Mouse (Mus musculus) CD4-positive, CD25-positive, alpha-beta regulatory T cell, adult 2 months (primary cell): ENCODE results near the gene Dst.

Experiments
- DNase-seq: peaks from one replicate; pipeline ENCODE4 v3.0.0-alpha.2; 2012; ENCODE audit warnings: low read depth, low spot score

Gene Dst

DNA sequence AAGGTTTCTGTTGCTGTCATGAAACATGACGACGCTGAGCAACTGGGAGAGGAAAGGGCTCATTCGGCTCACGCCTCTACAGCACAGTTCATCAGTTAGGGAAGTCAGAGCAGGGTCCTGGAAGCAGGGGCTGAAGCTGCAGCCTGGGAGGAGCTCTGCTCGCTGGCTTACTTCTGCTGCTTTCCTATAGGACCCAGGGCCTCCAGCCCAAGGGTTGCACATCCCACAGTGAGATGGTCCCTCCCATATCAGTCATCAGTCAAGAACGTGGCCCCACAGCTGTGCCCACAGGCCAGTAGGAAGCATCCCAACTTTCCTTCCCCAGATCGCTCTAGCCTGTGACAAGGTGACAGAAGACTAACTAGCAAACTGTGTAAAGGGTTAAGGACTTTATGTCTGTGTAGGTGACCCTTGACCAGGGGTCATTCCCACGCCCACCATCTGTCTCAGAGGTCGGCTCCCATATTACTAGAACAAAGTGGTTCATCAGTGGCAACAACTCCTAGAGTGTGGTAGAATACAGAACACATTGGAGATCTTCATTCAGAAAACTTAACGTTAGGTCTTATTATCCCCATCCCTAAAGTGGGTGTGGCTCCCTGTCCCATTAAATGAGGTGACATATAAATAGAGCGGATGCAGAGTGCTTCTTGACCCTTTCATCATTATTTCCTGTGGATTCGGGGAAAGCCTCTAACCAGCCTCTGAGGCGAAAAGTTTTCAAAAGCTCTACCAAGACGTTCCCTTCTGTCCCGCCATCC, 219.9 kb downstream of the Dst start:
- no peak for DNase-seq

DNA sequence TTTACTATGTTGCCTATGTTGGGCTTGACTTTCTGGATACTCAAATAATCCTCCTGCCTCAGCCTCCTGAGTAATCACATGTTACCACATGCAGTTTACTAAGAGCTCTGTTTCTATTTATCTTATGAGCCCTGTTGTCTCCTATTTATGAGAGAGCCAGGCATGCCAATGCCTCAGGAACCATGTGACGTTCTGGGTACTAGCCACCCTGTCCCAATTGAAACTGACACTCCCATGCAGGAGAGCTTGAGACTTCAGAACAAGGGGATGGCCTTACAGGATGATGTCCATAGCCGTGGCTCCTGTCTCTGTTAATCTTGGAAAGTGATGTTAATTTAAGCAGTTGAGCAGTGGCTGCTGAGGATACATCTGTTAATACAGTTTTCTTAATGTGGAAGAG, 220.8 kb downstream of the Dst start:
- DNase-seq: no peak

DNA sequence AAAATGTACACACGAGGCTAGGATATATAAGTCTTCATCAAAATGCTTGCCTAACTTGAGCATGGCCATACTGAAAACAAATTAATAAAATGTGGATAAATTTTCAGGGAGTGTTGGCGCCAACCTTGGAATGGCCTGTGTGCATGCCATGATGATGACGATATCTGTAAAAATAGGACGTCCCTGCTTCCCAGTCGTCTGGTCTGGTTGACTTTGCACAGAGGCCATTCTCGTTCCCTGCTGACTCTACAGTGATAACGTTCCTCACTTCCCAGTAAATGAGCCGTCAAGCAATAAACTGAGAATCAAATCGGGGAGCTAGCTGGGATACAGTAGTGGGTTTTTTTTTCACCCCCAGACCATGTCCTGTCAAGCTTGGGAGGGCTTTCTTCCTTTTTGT, 221.7 kb downstream of the Dst start:
- DNase-seq: no peak

DNA sequence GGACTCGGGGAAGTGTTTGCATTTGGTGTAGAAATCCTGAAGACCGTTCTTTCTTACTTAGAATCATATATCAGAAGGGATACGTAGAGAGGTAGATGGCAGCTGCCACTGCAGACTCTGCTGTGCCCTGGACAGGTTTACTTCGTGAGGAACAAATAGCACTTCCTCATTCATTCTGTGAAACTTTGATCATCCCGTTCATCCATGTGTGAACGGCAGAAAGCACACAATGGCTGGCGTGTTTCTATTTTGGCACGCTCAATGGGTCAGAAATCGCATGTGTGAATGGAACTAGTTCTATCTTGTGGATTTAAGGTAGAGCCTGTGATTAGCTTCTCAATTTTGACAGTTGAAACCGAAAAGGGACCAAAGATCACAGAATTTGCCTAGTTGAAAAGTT, 222.8 kb downstream of the Dst start:
- no peak for DNase-seq

GRCm38 (mm10) chr1:34132875-34133274, 224.8 kb downstream of the Dst start:
- no peak for DNase-seq

DNA sequence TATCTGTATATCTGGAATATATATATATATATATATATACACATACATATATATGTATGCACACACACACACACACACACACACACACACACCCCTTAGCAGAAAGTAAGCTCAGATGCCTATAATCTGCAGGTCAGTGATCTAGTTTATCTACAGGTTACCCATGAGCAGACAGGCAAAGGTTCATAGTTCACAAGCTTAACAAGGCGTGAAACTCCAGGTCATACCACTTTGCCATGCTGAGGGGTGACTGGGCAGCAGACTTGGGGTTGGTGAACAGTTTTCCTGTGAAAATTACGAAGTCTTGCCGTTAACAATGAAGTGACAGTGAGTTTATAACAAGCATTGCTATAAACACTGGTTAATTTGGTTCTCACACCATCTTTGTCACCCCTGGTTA, 227.5 kb downstream of the Dst start:
- DNase-seq: no peak

DNA sequence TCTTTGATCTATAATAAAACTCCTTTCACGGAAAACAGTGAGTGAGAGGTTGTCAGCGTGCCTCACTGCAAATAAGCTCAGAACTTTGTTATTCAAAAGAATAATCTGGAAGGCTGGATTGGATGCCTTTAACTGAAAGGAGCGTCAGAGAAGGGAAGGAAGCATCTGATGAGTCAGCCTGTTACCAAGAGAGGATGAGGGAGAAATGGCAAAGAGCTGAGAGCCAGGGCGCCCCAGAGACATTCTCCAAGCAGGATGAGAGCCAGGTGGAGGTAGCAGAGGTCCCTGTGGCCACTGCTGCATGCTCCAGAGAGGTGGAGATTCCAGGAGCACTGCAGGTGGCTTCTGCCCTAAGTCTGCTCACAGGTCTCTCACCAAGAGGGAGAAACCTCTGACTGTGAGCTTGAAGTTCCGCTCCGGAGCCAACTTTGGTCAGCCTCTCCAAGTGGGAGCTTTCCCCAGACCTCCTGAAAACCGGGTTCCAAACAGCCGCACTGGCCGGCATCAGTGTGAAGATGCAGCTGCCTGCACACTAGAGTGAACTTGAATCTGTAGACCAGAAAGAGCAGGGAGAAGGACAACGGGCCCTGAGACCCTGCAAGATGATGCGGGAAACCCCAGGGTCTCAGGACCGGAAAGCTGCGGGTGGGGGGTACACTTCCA, 231.3 kb downstream of the Dst start:
- DNase-seq: no peak

- DNase-seq: no peak
Measured at GRCm38 (mm10) chr1:34139871-34140471, 231.9 kb downstream of the Dst start.

- DNase-seq: no peak
Measured at GRCm38 (mm10) chr1:34140686-34141085, 232.7 kb downstream of the Dst start.

DNA sequence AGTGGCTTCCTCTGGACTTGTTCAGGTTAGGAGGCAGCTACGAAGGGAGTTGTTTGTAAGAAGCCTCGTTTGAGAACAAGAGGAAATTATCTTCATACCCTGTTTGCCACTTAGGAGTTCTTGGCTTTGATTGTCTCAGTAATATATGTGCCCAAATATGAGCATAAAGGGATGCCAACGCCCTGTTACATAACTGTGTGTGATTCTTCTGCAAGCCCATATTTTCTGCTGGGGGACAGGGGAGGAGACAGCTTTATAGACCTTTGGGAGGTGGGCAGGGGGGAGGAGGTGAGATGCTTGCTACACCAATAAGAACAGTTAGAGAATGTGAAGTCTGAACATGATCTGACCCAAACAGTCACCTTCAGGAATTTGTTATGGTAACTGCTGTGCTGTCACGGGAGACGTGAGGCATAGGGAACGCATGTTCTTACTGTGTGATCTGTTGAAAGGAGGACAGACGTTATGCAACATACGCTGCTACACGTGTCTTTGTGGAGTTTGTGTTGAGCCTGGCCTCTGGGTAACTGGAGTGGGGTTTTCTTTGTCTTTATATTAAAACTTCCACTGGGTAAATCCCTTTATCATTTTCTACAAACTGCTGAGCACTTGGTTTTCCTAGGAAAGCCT, 235.0 kb downstream of the Dst start:
- no peak for DNase-seq

DNA sequence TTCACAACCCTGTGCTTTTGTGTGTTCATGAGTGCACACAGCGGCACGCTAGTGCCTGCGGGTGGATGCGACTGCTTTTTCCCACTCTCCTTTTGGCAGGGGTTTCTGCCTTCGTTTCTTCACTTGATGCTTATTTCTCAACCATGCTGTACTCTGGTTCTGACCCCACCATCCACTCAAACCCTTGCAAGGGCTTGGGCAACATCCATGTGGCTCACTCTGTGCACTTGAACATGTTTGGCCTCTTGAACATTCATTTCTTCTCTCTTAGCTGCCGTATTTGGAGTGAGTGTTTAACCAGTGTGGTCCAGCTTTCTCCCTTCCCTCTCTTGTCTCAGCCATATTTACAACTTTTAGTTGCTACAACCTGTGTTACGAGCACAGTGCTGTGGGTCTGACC, 236.8 kb downstream of the Dst start:
- DNase-seq: no peak

GRCm38 (mm10) chr1:34148039-34148438, 240.0 kb downstream of the Dst start:
- DNase-seq: no peak

- no peak for DNase-seq
Measured at GRCm38 (mm10) chr1:34150416-34151093, 242.5 kb downstream of the Dst start.

DNA sequence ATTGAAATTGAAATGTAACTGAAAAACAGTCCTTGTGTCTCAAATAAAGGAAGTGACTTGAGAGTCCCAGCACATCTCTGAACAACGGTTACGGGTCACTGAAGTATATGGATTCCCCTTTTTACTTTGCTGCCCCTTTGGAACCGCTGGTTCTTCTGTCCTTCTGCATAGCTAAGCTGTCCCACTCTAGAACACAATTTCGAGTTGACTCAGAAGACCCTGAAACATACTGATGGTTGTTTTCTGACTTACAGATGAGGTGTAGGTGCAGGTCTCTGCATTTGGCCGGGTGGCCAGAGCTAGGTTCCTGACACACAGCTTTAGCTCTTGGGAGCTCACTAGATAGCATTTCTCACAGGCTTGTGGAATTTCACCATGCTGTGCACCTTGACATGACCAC, 244.7 kb downstream of the Dst start:
- DNase-seq: no peak

DNA sequence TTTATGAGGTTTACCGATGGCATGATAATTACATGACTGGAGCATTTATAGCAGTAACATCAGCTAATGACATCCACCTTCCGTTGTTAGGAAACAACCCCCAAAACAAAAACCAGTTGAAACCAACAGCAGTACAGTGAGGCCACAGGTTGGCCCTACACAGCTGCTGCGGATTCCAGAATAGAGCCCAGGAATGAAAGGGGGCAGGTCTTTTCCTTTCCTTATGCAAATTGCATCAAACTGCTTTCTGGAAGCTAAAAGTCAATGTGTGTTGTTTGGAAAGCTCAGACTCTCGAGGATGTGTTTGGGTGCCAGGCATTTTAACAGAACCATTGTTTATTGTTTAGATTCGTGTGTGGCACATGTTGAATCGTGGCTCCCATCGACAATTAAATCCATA, 248.0 kb downstream of the Dst start:
- DNase-seq: no peak

DNA sequence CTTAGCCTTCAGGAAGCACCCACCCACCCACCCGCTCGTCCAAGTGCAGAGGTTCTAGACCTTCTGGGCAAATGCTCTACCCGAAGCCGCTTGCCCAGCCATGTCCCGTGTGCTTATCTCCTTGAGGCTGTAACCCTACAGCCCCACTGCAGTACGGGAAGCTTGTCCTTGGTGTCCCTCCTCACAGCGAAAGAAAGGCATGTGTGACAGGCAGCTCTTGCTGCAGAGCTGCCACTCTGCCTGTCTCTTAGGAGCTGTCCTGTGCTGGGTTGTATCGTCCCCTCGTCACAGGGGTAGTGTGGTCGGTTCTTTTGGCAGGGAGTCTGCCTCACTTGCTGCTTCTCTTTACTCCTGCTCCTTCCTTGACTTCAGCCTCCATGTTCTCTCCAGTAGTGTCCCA, 249.7 kb downstream of the Dst start:
- DNase-seq: no peak

DNA sequence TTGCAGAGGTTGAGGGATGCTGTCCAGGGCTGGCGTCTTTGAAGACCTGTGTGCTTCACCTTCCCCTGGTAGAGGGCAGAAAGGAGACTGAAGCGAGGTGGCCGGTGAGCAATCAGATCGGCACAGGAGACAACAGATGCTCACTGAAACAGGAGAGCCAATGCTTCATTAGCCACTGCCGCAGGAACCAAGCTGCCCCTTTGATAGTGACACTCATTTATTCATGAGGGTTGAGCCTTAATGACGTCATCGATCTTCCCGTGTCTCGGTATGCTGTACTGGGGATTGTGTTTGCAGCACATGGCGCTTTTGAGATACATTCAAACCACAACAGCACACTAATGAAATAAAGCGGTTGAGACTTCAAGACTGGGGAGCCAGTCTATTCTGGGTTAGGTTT, 250.8 kb downstream of the Dst start:
- DNase-seq: no peak

DNA sequence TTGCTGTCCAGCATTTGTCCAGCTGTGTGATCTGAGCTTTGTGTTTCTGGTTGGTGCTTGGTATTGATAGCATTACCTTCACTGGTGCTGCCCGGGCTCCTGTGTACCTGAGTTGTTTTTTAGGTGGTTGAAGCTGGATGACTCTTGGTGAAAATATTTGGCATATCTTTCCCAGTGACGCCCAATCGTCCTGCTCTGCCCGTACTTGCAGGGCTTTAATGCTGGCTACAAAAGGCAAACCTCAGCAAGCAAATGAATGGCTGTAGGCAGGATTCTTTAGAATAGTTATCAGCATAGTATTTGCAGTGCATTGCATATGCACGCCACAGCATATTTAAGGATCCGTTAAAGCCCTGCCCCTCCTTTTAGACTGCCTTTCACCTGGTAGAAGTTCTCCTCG, 251.9 kb downstream of the Dst start:
- DNase-seq: no peak

DNA sequence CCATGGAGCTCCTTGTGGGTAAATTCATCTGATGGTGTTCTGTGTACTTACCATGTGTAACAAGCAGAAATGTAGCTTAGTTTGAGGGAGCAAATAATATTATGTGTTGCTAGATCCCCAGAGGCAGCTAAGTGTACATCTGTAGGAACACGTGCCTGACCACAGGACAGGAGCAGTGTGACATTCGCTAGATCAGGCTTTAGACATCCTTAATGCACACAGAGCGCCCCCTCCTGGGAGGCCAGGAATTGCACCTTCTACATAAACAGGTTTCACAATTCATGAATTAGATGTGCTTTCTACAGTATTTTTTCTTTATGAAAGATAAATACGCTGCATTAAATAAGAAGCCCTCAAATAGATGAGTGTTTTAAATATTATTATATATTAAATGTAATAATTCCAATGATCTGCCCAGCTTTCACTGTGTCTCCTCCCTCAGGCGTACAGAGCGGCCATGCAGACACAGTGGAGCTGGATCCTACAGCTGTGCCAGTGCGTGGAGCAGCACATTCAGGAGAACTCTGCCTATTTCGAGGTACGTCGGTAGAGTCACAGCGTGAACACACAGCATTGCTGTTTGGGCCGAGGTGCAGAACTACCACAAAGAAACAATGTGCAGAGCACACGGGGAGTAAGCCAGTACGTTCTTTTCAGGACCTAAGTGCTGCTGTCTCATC, 256.7 kb downstream of the Dst start:
- DNase-seq: peak; percentile 77

DNA sequence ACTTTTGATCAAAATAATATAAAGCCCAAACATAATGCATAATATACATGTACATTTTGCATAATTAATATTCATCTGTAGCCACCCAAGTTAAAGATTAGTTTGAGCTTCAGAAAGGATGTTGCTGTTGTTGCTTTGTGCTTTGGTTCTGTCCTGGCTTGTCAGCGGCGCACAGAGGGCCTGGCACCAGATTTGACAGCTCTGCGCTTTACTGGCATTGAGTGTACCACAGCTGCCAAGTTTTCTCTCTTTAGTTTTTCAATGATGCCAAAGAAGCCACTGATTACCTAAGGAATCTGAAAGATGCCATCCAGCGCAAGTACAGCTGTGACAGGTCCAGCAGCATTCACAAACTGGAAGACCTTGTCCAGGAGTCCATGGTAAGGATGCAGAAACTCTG, 257.9 kb downstream of the Dst start:
- no peak for DNase-seq
